Mouse (Mus musculus) forebrain, embryonic 12.5 days (tissue): Measurements from ENCODE around the gene Slc17a9. TPM values are rescaled to one million over a fixed set of nuclear protein-coding genes. Genes with fewer than 3 reads are reported as not detected.

Source experiments
- ATAC-seq: fragments of 200-750 bp; cut with Nextera tagmentation; 2 replicates; pipeline ENCODE4 v1.8.0; 2017; ENCODE audit warnings: moderate TSS enrichment; ENCODE audit not compliant: low FRiP score
- H3K27ac ChIP-seq: fragments of 300-500 bp; sonication (generic); 2 replicates; pipeline ENCODE4 v1.5.1; 2016; ENCODE audit warnings: mild to moderate bottlenecking
- H3K27me3 ChIP-seq: fragments of 300-500 bp; sonication (generic); 2 replicates; pipeline ENCODE4 v1.6.1; 2016; ENCODE audit warnings: mild to moderate bottlenecking
- H3K36me3 ChIP-seq: fragments of 300-500 bp; sonication (generic); replicated peaks from 2 replicates; pipeline ENCODE4 v1.6.1; 2016; ENCODE audit warnings: mild to moderate bottlenecking
- H3K4me1 ChIP-seq: fragments of 300-500 bp; sonication (generic); 2 replicates; pipeline ENCODE4 v1.6.1; 2016
- H3K4me2 ChIP-seq: fragments of 300-500 bp; sonication (generic); 2 replicates; pipeline ENCODE4 v1.6.1; 2016; ENCODE audit warnings: mild to moderate bottlenecking, moderate library complexity
- H3K4me3 ChIP-seq: fragments of 300-500 bp; sonication (generic); replicated peaks from 2 replicates; pipeline ENCODE4 v1.5.1; 2016; ENCODE audit warnings: mild to moderate bottlenecking
- H3K9ac ChIP-seq: fragments of 300-500 bp; sonication (generic); 2 replicates; pipeline ENCODE4 v1.6.1; 2016; ENCODE audit warnings: mild to moderate bottlenecking
- H3K9me3 ChIP-seq: fragments of 300-500 bp; sonication (generic); 2 replicates; pipeline ENCODE4 v1.6.1; 2016
- WGBS: fragments of 180-500 bp; shearing (Covaris S2); methylation state at CpG from one replicate; pipeline ENCODE4 v1.1.7; 2016; 5-methylcytosine and 5-hydroxymethylcytosine counted together
- polyA plus RNA-seq: library from polyadenylated mRNA; unstranded; fragments of >200 nt; fragmentation: Nextera tagmentation; extraction: Ambion mirVana; gene quantifications from 2 replicates; pipeline ENCODE4 v1.2.1, GENCODE M21; 2016

The Slc17a9 gene
- polyA plus RNA-seq, 1 experiment from 2014 or later: 0.37 TPM

- Histone ChIP-seq H3K27me3 (no peaks in the 10 kb centered on the region), H3K9me3 (no peaks in the 10 kb centered on the region), H3K27ac (peak overlapping the region; percentile 95), H3K4me3 (peak overlapping the region; percentile 92), H3K4me1 (peaks cover 34% of the 10 kb centered on the region), H3K9ac (peak overlapping the region; percentile 97), H3K36me3 (peaks cover 6% of the 10 kb centered on the region), H3K4me2 (peak overlapping the region; percentile 87)
- WGBS: under 1% methylated on average over 66 of the region's 66 CpGs
- peak; percentile 97 for ATAC-seq
Measured at GRCm38 (mm10) chr2:180701767-180702621, 23.1 kb upstream of the Slc17a9 start.

- Histone ChIP-seq H3K9me3 (no peaks in the 10 kb centered on the region), H3K27ac (peak overlapping the region; percentile 95), H3K27me3 (no peaks in the 10 kb centered on the region), H3K4me1 (peaks cover 36% of the 10 kb centered on the region), H3K4me2 (peak overlapping the region; percentile 87), H3K36me3 (peaks cover 6% of the 10 kb centered on the region), H3K9ac (peak overlapping the region; percentile 97), H3K4me3 (peak overlapping the region; percentile 92)
- WGBS: 38% methylated on average over 4 of the region's 4 CpGs
- no peak for ATAC-seq
Measured at GRCm38 (mm10) chr2:180702701-180703149, 22.3 kb upstream of the Slc17a9 start.

DNA sequence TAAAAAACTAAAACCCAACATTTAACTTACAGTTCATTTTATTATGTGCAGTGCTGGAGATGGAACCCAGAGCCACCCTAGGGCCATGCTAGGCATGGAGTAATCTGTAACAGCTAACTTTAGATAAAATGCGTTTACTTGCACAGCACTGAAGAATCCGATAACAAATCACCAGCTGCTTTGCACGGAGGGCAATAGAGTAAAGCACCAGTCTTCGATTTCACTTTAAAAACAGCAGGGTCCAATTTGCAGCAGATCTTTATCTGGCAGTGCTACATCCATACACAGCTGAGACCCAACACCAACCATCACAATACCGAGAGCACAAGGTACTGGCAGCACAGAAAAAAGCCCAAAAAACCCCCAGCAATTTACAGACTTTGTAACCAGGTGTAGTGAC is 21.9 kb upstream of the Slc17a9 start:
- Histone ChIP-seq H3K36me3 (peaks cover 6% of the 10 kb centered on the region), H3K27ac (peak overlapping the region; percentile 95; the same call in 1 of the 2 replicates), H3K9me3 (no peaks in the 10 kb centered on the region), H3K4me1 (peaks cover 37% of the 10 kb centered on the region), H3K9ac (no peak overlapping the region; the same call in 1 of the 2 replicates), H3K4me3 (no peak overlapping the region), H3K27me3 (no peaks in the 10 kb centered on the region), H3K4me2 (peak overlapping the region; percentile 87; the same call in 1 of the 2 replicates)
- WGBS: 84% methylated on average over 5 of the region's 5 CpGs
- no peak for ATAC-seq

DNA sequence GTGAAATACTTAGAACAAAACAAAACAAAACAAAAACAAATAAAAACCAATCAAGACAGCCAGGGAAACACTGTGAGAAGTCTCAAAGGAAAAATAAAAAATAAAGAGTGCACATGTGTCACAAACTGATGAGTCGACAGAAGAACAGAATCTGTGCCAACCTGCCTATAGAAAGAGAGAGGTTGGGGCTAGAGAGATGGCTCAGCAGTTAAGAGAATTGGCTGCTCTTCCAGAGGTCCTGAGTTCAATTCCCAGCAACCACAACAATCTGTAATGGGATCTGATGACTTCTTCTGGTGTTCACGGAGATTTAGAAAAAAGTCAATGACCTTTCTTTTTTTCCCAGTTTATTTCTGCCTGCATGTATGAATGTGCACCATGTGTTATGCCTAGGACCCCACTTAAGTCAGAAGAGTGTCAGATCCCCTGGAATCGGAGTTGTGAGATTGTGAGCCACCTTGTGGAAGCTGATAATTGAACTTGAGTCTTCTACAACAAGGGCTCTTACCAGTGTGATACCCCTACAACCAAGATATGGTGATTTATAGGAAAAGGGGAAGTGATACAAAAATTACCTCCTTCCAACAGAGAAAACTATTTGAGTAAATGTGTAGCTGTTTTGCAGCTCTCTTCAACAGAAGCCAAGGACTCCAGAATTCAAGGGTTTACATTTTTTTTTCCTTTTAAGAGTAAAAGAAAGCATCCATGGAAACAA is 21.3 kb upstream of the Slc17a9 start:
- no peak overlapping the region for H3K4me2 ChIP-seq
- no peaks in the 10 kb centered on the region for H3K9me3 ChIP-seq
- H3K4me1 ChIP-seq: peaks cover 43% of the 10 kb centered on the region
- peaks cover 6% of the 10 kb centered on the region for H3K36me3 ChIP-seq
- no peak overlapping the region for H3K9ac ChIP-seq
- no peak overlapping the region for H3K4me3 ChIP-seq
- no peak overlapping the region for H3K27ac ChIP-seq
- no peak for ATAC-seq
- no peaks in the 10 kb centered on the region for H3K27me3 ChIP-seq
- WGBS: 82% methylated on average over 3 of the region's 3 CpGs

DNA sequence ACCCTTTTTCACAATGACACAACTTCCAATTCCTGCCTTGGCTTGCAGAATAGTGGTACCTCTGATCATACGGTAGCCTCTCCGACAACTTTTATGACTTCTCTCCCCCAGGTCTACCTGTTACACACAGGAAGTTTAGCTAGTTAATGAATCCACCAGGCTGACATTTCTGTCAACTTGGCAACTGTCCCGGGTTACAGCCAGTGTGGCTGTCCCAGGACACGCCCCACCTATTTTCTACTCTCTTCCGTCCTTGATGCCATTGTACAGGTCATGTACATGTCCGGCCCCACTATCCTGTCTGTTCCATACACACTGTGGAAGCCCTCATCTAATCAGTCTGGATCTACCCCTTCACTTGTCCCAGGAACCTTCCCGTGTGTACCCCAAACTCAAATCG is 20.5 kb upstream of the Slc17a9 start:
- no peak overlapping the region for H3K27ac ChIP-seq
- 94% methylated on average over 8 of the region's 8 CpGs for WGBS
- peaks cover 6% of the 10 kb centered on the region for H3K36me3 ChIP-seq
- no peak overlapping the region for H3K4me2 ChIP-seq
- no peaks in the 10 kb centered on the region for H3K9me3 ChIP-seq
- no peak overlapping the region for H3K4me3 ChIP-seq
- ATAC-seq: no peak
- H3K27me3 ChIP-seq: no peaks in the 10 kb centered on the region
- peaks cover 41% of the 10 kb centered on the region for H3K4me1 ChIP-seq
- 0 out of 2 replicates have a peak overlapping the region, but pooled peaks have one; percentile 25 for H3K9ac ChIP-seq

- WGBS: 91% methylated on average over 3 of the region's 3 CpGs
- H3K9ac ChIP-seq: no peak overlapping the region
Measured at GRCm38 (mm10) chr2:180705066-180705465, 20.0 kb upstream of the Slc17a9 start.

GRCm38 (mm10) chr2:180705975-180706374 is 19.1 kb upstream of the Slc17a9 start:
- H3K36me3 ChIP-seq: peaks cover 6% of the 10 kb centered on the region
- H3K9me3 ChIP-seq: no peaks in the 10 kb centered on the region
- H3K4me3 ChIP-seq: no peak overlapping the region
- ATAC-seq: no peak
- H3K4me2 ChIP-seq: no peak overlapping the region
- H3K9ac ChIP-seq: no peak overlapping the region
- no peak overlapping the region for H3K27ac ChIP-seq
- WGBS: 94% methylated on average over 5 of the region's 5 CpGs
- H3K27me3 ChIP-seq: no peaks in the 10 kb centered on the region
- H3K4me1 ChIP-seq: peaks cover 30% of the 10 kb centered on the region

More at GRCm38 (mm10) chr2:180705066-180705465, 20.0 kb upstream of the Slc17a9 start:
- no peak for ATAC-seq
- Histone ChIP-seq H3K4me3 (no peak overlapping the region), H3K4me1 (peaks cover 36% of the 10 kb centered on the region), H3K4me2 (no peak overlapping the region), H3K27ac (no peak overlapping the region), H3K27me3 (no peaks in the 10 kb centered on the region), H3K9me3 (no peaks in the 10 kb centered on the region), H3K36me3 (peaks cover 6% of the 10 kb centered on the region)

GRCm38 (mm10) chr2:180709023-180709922 is 15.8 kb upstream of the Slc17a9 start:
- Histone ChIP-seq H3K27me3 (no peaks in the 10 kb centered on the region), H3K4me2 (peak overlapping the region; percentile 82), H3K36me3 (peaks cover 22% of the 10 kb centered on the region), H3K4me1 (peaks cover 25% of the 10 kb centered on the region), H3K27ac (peak overlapping the region; percentile 79), H3K4me3 (peak overlapping the region; percentile 100), H3K9me3 (no peaks in the 10 kb centered on the region), H3K9ac (peak overlapping the region; percentile 99)
- under 1% methylated on average over 39 of the region's 39 CpGs for WGBS
- peak; percentile 39 for ATAC-seq

- Histone ChIP-seq H3K4me2 (peak within 1 kb of the TSS; percentile 82), H3K36me3 (peaks cover 28% of the 10 kb centered on the region), H3K9ac (peak within 1 kb of the TSS; percentile 99), H3K27me3 (no peaks in the 10 kb centered on the region), H3K4me1 (peaks cover 25% of the 10 kb centered on the region), H3K4me3 (peak within 1 kb of the TSS; percentile 100), H3K9me3 (no peaks in the 10 kb centered on the region), H3K27ac (peak within 1 kb of the TSS; percentile 86)
- ATAC-seq: peak; percentile 96
- WGBS: under 1% methylated on average over 43 of the region's 43 CpGs
Measured at GRCm38 (mm10) chr2:180709923-180710272, 15.2 kb upstream of the Slc17a9 start, which contains the start of the genes Dido1 and Gid8. Gene Dido1, minus strand, starts transcription at chr2:180709999. Gene Gid8, plus strand, starts transcription at chr2:180710117.

DNA sequence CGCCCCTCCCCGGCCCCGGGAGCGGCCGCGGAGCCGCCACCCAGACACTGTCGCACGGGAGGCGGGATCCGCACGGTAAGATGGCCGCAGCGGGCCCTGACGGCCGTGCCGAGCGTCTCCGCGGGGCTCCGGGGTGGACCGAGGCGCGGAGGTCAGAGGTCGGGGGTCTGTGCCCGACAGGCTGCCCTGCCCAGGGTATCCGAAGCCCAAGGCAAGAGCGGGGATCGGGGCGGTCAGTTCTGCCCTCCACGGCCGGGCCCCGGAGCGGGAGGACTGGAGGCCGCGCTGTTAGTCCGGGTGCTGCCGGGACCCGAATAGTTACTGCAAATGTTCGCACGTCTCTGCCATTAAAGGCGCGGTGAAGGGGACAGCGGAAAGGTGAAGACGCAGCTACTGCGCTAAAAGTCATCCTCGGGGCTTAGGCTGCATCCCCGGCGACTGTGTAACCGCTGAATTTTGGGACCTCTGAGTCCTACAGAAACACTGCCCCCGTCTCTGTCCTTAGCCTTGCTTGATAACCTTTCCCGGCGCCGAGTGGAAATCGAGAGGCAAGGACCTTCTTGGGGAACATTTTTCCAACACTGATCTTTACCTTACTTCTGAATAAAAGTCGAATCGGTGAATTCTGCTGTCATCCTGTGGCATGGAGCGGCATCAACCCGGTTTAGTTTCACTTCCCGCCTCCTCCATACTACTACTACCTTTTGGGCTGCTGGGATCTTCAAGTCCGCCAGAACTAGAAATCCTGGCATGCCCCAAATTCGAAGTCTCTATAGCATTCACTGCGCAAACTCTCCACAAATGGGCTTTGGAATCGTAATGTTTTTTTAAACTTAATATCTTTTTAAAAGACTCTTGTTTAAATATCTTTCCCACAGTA is 14.5 kb upstream of the Slc17a9 start:
- 2% methylated on average over 64 of the region's 64 CpGs for WGBS
- ATAC-seq: peak; percentile 73
- Histone ChIP-seq H3K9me3 (no peaks in the 10 kb centered on the region), H3K9ac (peak overlapping the region; percentile 99), H3K36me3 (peaks cover 29% of the 10 kb centered on the region), H3K4me2 (peak overlapping the region; percentile 82), H3K4me1 (peaks cover 25% of the 10 kb centered on the region), H3K27me3 (no peaks in the 10 kb centered on the region), H3K4me3 (peak overlapping the region; percentile 100), H3K27ac (peak overlapping the region; percentile 86)

GRCm38 (mm10) chr2:180711527-180711926 is 13.5 kb upstream of the Slc17a9 start:
- H3K9me3 ChIP-seq: no peaks in the 10 kb centered on the region
- H3K27me3 ChIP-seq: no peaks in the 10 kb centered on the region
- WGBS: 59% methylated on average over 4 of the region's 4 CpGs
- H3K36me3 ChIP-seq: peaks cover 28% of the 10 kb centered on the region
- ATAC-seq: no peak
- peak overlapping the region; percentile 100; the same call in 1 of the 2 replicates for H3K4me3 ChIP-seq
- peak overlapping the region; percentile 99; the same call in 1 of the 2 replicates for H3K9ac ChIP-seq
- no peak overlapping the region for H3K27ac ChIP-seq
- peak overlapping the region; percentile 82 for H3K4me2 ChIP-seq
- H3K4me1 ChIP-seq: peaks cover 25% of the 10 kb centered on the region
